Mouse (Mus musculus): ENCODE measurements around the gene Gm2381.
"Not testable (repeated sequence)": the region's sequence is repeated elsewhere in the genome, so short reads cannot be mapped to it uniquely, and the experiment has no call there.

DNA sequence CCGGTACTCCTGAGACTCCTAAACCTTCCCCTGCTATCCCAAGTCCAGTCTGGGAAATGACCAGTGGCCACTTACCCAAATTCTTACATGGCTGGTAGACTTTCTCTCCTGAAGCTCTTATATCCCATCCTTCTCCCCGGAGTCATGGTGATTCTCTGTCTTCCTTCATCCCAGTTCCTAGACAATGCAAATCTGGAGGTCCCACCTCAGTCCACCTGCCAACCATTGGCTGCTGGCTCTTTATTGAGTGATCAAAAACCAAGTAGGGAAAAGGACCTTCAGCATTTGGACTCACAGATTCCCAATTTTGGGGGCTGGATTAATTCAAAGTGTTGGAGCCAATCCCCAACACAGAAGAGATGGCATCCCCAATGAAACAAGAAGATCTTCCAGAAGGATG, 31.0 kb upstream of the Gm2381 start:
- TF ChIP-seq EP300 (optimal IDR thresholded peaks at IDR 0.05); CTCF (IDR thresholded peaks at IDR 0.05; ENCODE audit: low read depth): not testable (repeated sequence)

Measured in stomach, postnatal 0 days (tissue).